7 mouse cellular contexts compared by ENCODE assay signal in the genomic region with DNA sequence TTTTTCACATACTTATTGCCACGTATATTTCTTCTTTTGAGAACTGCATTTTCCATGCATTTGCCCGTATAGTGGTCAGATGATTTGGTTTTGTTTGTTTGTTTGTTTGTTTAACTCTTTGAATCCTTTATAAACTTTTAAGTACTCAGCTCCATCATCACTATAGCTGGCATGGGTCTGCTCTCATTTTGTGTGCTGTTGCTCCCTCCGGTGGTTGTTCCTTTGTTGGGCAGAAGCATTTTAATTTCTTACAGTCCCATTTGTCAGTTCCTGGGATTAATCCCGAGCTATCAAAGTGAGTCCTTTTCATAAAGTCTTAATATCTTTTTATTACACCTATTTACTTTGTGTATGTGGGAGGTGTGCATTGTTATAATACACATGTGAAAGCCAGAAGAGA.
DNase-seq lines count a peak whose midpoint lies in the region; ATAC-seq lines count a peak whose summit lies in the region.

No protein-coding gene starts in this region.

- DNase-seq in kidney, adult 18-20 months, result peak; percentile 19
- DNase-seq in Muller cell, postnatal 12 days (ENCODE audit: inconsistent ontology term), result peak; percentile 17
- DNase-seq in cerebellum, postnatal 10 days, result peak; percentile 57 to 59
- DNase-seq in layer of hippocampus, adult 18-20 months (ENCODE audit: low spot score in 2 of 2), result peak; percentile 3 to 67
- DNase-seq in retina, postnatal 7 days (ENCODE audit: low read depth, low spot score), result peak; percentile 0

- H3K4me3 ChIP-seq in kidney, embryonic 16.5 days (ENCODE audit: low read length), result no peak overlapping the region
- H3K4me3 ChIP-seq in forebrain, embryonic 12.5 days (replicated peaks), result no peak overlapping the region

- no peaks in the 10 kb centered on the region for H3K36me3 ChIP-seq in kidney, embryonic 16.5 days (ENCODE audit: insufficient read depth, low read length)
- no peaks in the 10 kb centered on the region for H3K36me3 ChIP-seq in forebrain, embryonic 12.5 days (replicated peaks)

- H3K27ac ChIP-seq in kidney, embryonic 16.5 days (ENCODE audit: low read length), result no peak overlapping the region
- H3K27ac ChIP-seq in forebrain, embryonic 12.5 days, result no peak overlapping the region

- H3K27me3 ChIP-seq in kidney, embryonic 16.5 days (ENCODE audit: insufficient read depth, low read length), result no peaks in the 10 kb centered on the region
- no peaks in the 10 kb centered on the region for H3K27me3 ChIP-seq in forebrain, embryonic 12.5 days

- H3K9ac ChIP-seq in kidney, embryonic 16.5 days (replicated peaks; ENCODE audit: low read length), result no peak overlapping the region
- H3K9ac ChIP-seq in forebrain, embryonic 12.5 days, result no peak overlapping the region

- no peaks in the 10 kb centered on the region for H3K4me1 ChIP-seq in kidney, embryonic 16.5 days (ENCODE audit: insufficient read depth, low read length)
- H3K4me1 ChIP-seq in forebrain, embryonic 12.5 days, result no peaks in the 10 kb centered on the region

- no peak for ATAC-seq in kidney, embryonic 16.5 days (ENCODE audit: low FRiP score, low TSS enrichment)
- no peak for ATAC-seq in forebrain, embryonic 12.5 days (ENCODE audit: low FRiP score)

- H3K4me2 ChIP-seq in kidney, embryonic 16.5 days (replicated peaks; ENCODE audit: low read depth, low read length), result no peak overlapping the region
- no peak overlapping the region for H3K4me2 ChIP-seq in forebrain, embryonic 12.5 days

- 63% methylated on average over 4 of the region's 4 CpGs for WGBS in kidney, embryonic 16.5 days
- WGBS in forebrain, embryonic 12.5 days, result 60% methylated on average over 4 of the region's 4 CpGs

- no peaks in the 10 kb centered on the region for H3K9me3 ChIP-seq in kidney, embryonic 16.5 days (ENCODE audit: low read length)
- no peaks in the 10 kb centered on the region for H3K9me3 ChIP-seq in forebrain, embryonic 12.5 days

Comparison
In these comparisons a context has a peak if more than half of its experiments do, and no peak if none do; other contexts are left out.
1. DNase-seq: peak in every context shown above with its lines; median percentile 58 in cerebellum, postnatal 10 days; 35 in layer of hippocampus, adult 18-20 months; 19 in kidney, adult 18-20 months; 17 in Muller cell, postnatal 12 days; 0 in retina, postnatal 7 days.